Mouse (Mus musculus) left cerebral cortex, adult 9 months (tissue): ENCODE data around the gene Cacna1e.

Source experiments
- DNase-seq, 2 experiments: peaks; one replicate each; pipeline ENCODE4 v3.0.0; 2022; ENCODE audit warnings: low spot score in 2 of 2

Gene Cacna1e

DNA sequence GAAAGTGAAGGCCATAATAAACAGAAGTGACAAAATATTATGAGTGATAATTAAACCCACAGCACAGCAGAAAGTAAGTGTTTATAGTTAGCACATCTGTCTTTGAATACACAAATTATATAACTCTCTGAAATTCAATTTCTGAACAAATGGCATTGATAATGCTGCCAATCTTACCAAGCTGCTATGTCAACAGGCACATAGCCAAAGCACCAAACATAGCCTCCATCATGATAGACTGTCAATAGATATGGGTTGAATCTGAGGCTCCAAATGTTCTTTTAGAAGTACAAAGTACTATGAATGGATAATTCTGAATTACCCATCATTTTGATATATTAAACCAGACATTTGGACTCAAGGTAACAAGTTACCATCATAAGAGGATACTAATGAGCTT lies 372.6 kb downstream of the Cacna1e start:
- DNase-seq: no peak

DNA sequence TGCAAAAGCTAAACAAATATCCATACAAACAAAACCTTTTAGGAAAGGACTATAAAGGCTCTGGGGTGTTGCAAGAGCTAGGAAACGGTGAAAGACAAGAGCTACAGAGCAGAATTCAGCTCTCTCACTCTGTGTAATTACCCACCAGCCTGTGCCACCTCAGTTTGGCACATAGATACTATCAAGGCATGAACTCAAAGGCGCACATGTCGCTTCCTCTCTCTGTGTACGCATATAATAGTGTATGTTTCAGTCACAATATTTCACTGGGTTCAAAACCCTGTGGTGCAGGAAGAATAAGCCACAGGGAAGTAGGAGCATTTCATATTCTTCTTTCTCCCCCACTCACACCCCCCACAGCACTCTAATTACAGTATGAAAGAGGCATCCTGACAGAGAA lies 380.3 kb downstream of the Cacna1e start:
- DNase-seq: no peak

- peak in 1 of 2 experiments; percentile 11 for DNase-seq
Measured at GRCm38 (mm10) chr1:154500869-154501268, 383.4 kb downstream of the Cacna1e start.

- DNase-seq: peak; percentile 31 to 65
Measured at GRCm38 (mm10) chr1:154500187-154500866, 384.0 kb downstream of the Cacna1e start.

DNA sequence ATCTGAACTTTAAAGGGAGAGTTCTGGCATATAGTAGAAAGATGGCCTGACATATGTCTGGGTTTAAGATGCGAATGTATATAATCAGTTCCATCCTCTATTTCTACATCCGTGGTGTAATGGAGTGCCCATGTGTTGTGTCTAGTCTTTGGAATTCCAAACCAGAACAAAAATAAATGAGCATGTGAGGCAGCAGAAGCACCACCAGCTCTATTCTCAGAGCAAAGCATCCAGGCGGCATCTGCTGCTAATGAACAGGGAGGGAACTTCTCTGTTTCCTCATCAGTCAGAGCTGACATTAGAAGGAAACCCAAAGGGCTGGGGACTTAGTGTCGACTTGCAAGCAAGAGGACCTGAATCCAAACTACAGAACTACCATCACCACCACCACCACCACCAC lies 385.5 kb downstream of the Cacna1e start:
- DNase-seq: peak in 1 of 2 experiments; percentile 31

DNA sequence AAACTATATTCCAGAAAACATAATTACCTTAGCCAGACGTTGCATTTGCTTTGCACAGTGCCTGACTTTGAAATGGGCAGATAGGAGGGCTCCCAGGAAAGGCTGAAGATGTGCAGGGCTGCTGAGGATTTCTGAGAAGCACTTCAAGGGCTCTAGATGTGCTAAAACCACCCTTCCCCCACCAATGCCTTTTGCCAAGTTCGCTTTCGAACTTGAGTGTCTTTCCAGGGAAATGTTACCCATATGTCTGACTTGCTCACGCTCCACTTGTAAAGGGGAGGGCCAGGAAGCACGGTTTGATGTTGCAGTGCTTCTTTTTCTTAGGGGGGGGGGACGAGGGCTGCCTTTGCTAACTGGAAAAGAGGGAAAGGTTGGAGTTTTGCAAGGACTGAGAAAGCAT lies 393.2 kb downstream of the Cacna1e start:
- DNase-seq: no peak

GRCm38 (mm10) chr1:154476671-154477070 lies 407.6 kb downstream of the Cacna1e start:
- no peak for DNase-seq

DNA sequence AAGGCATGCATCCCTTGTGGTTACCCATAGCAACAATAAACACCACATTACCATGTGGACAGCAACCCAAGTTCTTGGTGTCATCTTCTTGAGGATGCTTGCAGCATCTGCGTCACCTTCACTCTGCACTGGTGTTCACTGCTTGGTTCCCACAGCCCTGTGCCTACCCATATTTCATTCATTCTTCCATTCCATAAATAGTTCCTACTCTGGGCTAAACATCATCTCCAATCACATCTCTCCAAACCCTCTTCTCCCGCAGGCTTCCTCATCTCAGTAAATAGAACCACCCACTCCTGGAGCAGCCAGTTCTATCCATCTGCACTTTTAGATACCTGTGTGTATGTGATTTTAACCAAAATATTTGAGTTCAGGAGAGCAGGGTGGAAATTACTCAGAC lies 408.6 kb downstream of the Cacna1e start:
- peak in 1 of 2 experiments; percentile 49 for DNase-seq

DNA sequence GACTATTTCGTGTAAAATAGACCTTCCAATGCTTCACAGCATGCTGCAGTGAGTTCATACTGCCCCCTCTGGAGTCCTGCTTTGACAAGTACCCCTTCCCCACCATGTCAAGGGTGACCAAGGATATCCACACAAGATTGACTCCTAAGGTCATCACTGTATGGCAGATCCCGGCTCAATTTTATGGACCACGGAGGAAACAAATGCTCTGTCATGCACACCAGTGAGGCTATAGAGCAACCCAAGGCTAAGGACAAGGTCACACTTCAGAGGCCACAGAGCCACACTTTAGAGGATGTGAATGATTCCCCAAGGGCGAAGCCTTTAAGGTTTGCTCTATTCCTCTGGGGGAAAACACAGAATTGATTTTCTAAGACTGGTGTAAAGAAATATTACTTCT lies 410.1 kb downstream of the Cacna1e start:
- DNase-seq: no peak

- no peak for DNase-seq
Measured at GRCm38 (mm10) chr1:154467265-154467664, 417.0 kb downstream of the Cacna1e start.

- DNase-seq: no peak
Measured at GRCm38 (mm10) chr1:154461521-154461920, 422.8 kb downstream of the Cacna1e start.

GRCm38 (mm10) chr1:154460067-154460466 lies 424.2 kb downstream of the Cacna1e start:
- no peak for DNase-seq

- DNase-seq: no peak
Measured at GRCm38 (mm10) chr1:154458601-154459000, 425.7 kb downstream of the Cacna1e start.

- DNase-seq: no peak
Measured at GRCm38 (mm10) chr1:154450799-154451198, 433.5 kb downstream of the Cacna1e start.

GRCm38 (mm10) chr1:154446456-154446855 lies 437.8 kb downstream of the Cacna1e start:
- no peak for DNase-seq

DNA sequence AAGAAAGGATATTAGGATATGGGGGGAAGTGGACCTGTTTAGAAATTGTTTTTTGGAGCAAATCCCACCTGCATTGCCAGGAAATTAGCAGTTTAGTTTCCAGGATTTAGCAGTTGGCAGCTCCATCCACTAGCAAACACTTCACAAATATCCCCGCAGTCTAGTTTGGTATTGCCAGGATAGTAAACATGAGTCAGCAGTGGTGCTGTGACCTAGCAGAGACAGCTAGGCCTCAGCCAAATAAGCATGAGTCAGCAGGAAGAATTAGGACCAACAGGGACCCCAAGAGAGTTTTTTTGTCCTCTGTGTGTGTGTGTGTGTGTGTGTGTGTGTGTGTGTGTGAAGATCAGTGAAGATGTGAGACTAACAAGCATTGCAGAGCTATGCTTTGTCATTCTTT lies 450.8 kb downstream of the Cacna1e start:
- no peak for DNase-seq

DNA sequence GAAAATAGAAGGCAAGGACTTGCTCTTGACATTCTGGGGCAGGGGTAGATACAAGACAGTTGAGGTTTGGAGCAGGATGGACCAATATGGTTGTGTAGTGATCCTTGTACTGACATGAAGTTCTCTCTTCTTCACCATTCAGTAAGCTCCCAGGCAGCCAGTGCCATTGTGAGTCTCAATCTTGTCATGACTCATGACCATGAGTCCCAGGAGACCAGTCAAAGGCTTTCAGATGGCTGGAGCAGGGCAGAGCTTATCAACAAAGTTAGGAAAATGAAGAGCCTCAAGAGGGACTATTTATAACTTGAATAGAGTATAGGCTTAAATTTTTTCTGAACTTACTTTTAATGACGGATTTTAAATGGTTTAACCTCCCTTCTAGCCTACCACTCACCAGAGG lies 451.2 kb downstream of the Cacna1e start:
- DNase-seq: no peak

GRCm38 (mm10) chr1:154428276-154428675 lies 456.0 kb downstream of the Cacna1e start:
- DNase-seq: peak; percentile 41 to 55

DNA sequence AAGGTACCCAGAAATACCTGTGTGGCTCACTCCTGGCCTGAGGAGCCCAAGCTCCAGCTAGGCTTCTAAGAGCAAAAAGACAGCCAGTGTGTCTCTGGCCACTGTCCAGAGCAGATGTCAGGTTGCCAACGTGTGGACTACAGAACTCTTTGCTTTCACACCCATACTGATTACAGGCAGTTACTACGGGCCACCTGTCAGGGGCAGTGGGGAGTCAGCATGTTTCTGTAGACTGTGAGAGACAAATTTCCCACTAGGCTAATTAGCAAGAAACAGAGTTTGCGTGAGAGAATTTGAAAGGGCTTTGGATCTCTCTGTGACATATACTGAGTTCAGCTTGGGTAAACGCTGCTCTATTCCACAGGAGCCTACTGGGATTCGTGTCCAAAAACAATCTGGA lies 466.0 kb downstream of the Cacna1e start:
- DNase-seq: peak in 1 of 2 experiments; percentile 17

DNA sequence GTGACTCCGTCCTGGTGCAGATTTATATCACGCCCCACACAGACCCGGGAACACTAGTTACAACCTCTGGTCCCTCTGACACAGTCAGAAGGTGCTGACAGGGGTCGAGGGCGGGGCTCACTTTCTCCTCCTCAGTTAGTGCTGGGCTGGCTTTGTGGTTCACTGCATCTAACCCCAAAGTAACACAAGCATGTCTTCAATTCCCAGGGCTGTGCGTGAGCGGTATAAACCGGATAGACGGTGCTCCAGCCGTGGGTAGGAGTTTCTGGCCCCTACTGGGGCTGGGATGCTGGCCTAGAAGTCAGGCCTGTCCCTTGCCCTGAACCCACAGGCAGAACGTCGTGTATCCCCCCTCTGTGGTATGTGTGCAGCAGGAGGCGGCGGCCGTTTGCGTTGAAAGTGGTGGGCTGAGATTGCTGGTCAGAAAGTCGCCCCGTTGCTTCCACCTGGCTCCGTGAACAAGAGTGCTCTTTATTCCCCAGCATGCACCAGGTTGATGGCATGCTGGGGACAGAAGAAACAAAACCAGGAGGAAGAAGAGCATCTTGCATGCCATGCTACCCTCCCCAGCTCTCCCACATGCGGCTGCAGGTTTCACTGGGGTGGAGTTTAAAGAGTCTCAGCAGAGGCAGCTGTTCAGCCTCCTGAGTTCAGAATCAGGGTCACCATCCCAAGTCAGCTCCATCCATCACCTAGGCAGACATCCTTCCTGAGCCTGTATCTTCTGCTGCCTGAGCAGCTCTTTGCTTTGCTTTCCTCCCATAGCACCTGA lies 467.7 kb downstream of the Cacna1e start:
- DNase-seq: no peak

GRCm38 (mm10) chr1:154415826-154416225 lies 468.5 kb downstream of the Cacna1e start:
- DNase-seq: no peak

DNA sequence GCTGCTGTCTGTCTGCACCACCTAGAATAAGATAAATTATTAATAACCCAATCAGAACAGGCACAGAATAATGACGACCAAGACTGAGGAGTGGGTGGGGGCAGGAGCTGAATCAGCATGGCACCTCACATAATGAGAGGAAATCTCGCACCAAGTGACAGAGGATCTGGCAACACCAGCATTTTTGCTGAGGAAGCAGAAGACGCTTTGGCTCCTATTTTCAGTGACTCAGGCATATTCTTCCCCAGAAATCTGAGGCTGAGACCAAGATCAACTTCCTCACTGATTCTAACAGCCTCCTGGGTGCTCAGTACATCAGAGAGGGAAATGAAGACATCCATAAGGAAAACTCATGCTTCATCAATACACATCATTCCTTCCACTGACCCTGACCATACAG lies 471.2 kb downstream of the Cacna1e start:
- peak in 1 of 2 experiments; percentile 16 for DNase-seq

- no peak for DNase-seq
Measured at GRCm38 (mm10) chr1:154409051-154409450, 475.2 kb downstream of the Cacna1e start.
